Mouse (Mus musculus): ENCODE measurements around the gene Arhgef39. TPM values are rescaled to one million over a fixed set of nuclear protein-coding genes. Genes with fewer than 3 reads are reported as not detected.

The Arhgef39 gene
- polyA plus RNA-seq, 1 experiment: 39.2 TPM

- Histone ChIP-seq H3K27ac (ENCODE audit: insufficient read depth, low read depth, low read length) (no peak overlapping the region), H3K4me1 (ENCODE audit: control insufficient read depth, insufficient read depth, low read length) (peaks cover 18% of the 10 kb centered on the region), H3K4me3 (ENCODE audit: insufficient read depth, low read length) (no peak overlapping the region)
- TF ChIP-seq POLR2A (IDR thresholded peaks at IDR 0.05; ENCODE audit: borderline replicate concordance, low read depth, low read length): no peak
- no peak for TF ChIP-seq CTCF (IDR thresholded peaks at IDR 0.05; ENCODE audit: low read depth, low read length)
Measured at GRCm38 (mm10) chr4:43482591-43482990, 16.9 kb downstream of the Arhgef39 start.

- no peak for TF ChIP-seq CTCF (IDR thresholded peaks at IDR 0.05; ENCODE audit: low read depth, low read length)
- no peak for TF ChIP-seq POLR2A (IDR thresholded peaks at IDR 0.05; ENCODE audit: borderline replicate concordance, low read depth, low read length)
- Histone ChIP-seq H3K4me3 (ENCODE audit: insufficient read depth, low read length) (no peak overlapping the region), H3K4me1 (ENCODE audit: control insufficient read depth, insufficient read depth, low read length) (peaks cover 20% of the 10 kb centered on the region), H3K27ac (ENCODE audit: insufficient read depth, low read depth, low read length) (no peak overlapping the region)
Measured at GRCm38 (mm10) chr4:43481894-43482456, 17.5 kb downstream of the Arhgef39 start.

GRCm38 (mm10) chr4:43480985-43481384 lies 18.5 kb downstream of the Arhgef39 start:
- no peak overlapping the region for H3K27ac ChIP-seq (ENCODE audit: insufficient read depth, low read depth, low read length)
- no peak overlapping the region for H3K4me3 ChIP-seq (ENCODE audit: insufficient read depth, low read length)
- no peak for TF ChIP-seq POLR2A (IDR thresholded peaks at IDR 0.05; ENCODE audit: borderline replicate concordance, low read depth, low read length)
- TF ChIP-seq CTCF (IDR thresholded peaks at IDR 0.05; ENCODE audit: low read depth, low read length): no peak
- peaks cover 28% of the 10 kb centered on the region for H3K4me1 ChIP-seq (ENCODE audit: control insufficient read depth, insufficient read depth, low read length)

GRCm38 (mm10) chr4:43478906-43479832 lies 20.3 kb downstream of the Arhgef39 start:
- TF ChIP-seq CTCF (IDR thresholded peaks at IDR 0.05; ENCODE audit: low read depth, low read length) (peak; percentile 67), POLR2A (IDR thresholded peaks at IDR 0.05; ENCODE audit: borderline replicate concordance, low read depth, low read length) (no peak)
- Histone ChIP-seq H3K4me3 (ENCODE audit: insufficient read depth, low read length) (no peak overlapping the region), H3K27ac (ENCODE audit: insufficient read depth, low read depth, low read length) (peak overlapping the region; percentile 69), H3K4me1 (ENCODE audit: control insufficient read depth, insufficient read depth, low read length) (peaks cover 43% of the 10 kb centered on the region)

DNA sequence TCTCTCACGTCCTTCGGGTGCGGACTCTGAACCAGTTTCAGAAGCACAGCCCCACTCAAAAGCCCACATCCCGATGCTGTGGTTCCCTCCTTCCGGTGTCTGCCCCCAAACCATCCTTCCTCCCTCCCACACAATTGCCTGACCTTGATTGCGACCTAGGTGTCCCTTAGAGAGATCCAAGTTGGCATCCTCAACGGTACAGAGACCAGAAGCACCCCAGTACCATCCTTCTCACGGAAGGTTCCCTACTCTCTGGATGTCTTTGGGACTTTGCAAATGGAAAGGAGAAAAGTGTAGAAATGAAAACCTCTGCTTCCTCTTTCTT lies 21.0 kb downstream of the Arhgef39 start:
- TF ChIP-seq CTCF (IDR thresholded peaks at IDR 0.05; ENCODE audit: low read depth, low read length): no peak; the same call in 1 of the 2 replicates
- TF ChIP-seq POLR2A (IDR thresholded peaks at IDR 0.05; ENCODE audit: borderline replicate concordance, low read depth, low read length): no peak
- Histone ChIP-seq H3K27ac (ENCODE audit: insufficient read depth, low read depth, low read length) (peak overlapping the region; percentile 69), H3K4me1 (ENCODE audit: control insufficient read depth, insufficient read depth, low read length) (peaks cover 47% of the 10 kb centered on the region), H3K4me3 (ENCODE audit: insufficient read depth, low read length) (peak overlapping the region; percentile 53)

DNA sequence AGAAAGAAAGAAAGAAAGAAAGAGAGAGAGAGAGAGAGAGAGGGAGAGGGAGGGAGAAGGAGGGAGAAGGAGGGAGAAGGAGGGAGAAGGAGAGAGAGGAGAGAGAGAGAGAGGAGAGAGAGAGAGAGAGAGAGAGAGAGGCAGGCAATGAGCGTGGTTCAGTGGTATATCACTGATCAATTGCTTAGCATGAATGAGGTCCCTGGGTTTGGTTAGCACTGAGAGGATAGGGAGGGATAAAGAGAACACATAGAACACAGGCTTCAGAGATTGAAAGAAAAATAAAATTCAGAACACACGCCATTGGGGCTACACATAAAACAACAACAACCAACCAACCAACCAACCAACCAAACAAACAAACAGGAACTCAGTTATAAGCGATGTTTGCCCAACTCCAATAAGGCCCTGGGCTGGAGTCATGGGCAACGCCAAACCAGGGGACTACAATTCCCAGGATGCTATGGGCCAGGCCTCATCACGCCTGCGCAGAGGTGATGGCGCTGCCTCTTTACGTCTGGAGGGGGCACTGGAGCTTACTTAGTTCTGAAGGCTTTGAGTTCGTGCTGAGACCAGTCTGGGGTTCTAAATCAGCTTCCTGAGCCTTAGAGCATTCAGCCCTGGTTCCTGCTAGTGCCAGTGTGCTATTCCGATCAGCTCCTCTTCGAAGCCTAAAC lies 21.5 kb downstream of the Arhgef39 start:
- TF ChIP-seq POLR2A (IDR thresholded peaks at IDR 0.05; ENCODE audit: borderline replicate concordance, low read depth, low read length) (no peak), CTCF (IDR thresholded peaks at IDR 0.05; ENCODE audit: low read depth, low read length) (0 out of 2 replicates have a peak, but pooled peaks have one; percentile 13)
- peak overlapping the region; percentile 53 for H3K4me3 ChIP-seq (ENCODE audit: insufficient read depth, low read length)
- H3K4me1 ChIP-seq (ENCODE audit: control insufficient read depth, insufficient read depth, low read length): peaks cover 52% of the 10 kb centered on the region
- peak overlapping the region; percentile 69 for H3K27ac ChIP-seq (ENCODE audit: insufficient read depth, low read depth, low read length)

DNA sequence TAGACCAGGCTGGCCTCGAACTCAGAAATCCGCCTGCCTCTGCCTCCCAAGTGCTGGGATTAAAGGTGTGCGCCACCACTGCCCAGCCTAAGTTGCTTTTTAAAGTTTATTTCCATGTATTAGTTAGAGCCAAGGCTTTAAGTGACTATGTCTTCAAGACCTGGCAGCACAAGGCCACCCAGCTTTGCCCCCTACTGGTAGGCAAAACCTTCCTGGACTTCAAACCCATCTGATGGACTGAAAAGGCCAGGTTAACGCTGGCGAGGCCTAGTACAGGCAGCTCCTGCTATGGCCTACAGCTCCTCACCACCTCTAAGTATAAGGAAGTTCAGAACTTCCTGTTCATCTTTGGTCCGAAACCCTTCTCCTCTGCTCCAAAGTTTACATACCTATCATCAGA lies 22.9 kb downstream of the Arhgef39 start:
- Histone ChIP-seq H3K27ac (ENCODE audit: insufficient read depth, low read depth, low read length) (peak overlapping the region; percentile 37), H3K4me3 (ENCODE audit: insufficient read depth, low read length) (no peak overlapping the region), H3K4me1 (ENCODE audit: control insufficient read depth, insufficient read depth, low read length) (peaks cover 51% of the 10 kb centered on the region)
- TF ChIP-seq CTCF (IDR thresholded peaks at IDR 0.05; ENCODE audit: low read depth, low read length): no peak
- no peak for TF ChIP-seq POLR2A (IDR thresholded peaks at IDR 0.05; ENCODE audit: borderline replicate concordance, low read depth, low read length)

- TF ChIP-seq CTCF (IDR thresholded peaks at IDR 0.05; ENCODE audit: low read depth, low read length) (no peak), POLR2A (IDR thresholded peaks at IDR 0.05; ENCODE audit: borderline replicate concordance, low read depth, low read length) (no peak)
- peaks cover 55% of the 10 kb centered on the region for H3K4me1 ChIP-seq (ENCODE audit: control insufficient read depth, insufficient read depth, low read length)
- no peak overlapping the region for H3K4me3 ChIP-seq (ENCODE audit: insufficient read depth, low read length)
- H3K27ac ChIP-seq (ENCODE audit: insufficient read depth, low read depth, low read length): peak overlapping the region; percentile 83
Measured at GRCm38 (mm10) chr4:43473636-43474035, 25.9 kb downstream of the Arhgef39 start.

DNA sequence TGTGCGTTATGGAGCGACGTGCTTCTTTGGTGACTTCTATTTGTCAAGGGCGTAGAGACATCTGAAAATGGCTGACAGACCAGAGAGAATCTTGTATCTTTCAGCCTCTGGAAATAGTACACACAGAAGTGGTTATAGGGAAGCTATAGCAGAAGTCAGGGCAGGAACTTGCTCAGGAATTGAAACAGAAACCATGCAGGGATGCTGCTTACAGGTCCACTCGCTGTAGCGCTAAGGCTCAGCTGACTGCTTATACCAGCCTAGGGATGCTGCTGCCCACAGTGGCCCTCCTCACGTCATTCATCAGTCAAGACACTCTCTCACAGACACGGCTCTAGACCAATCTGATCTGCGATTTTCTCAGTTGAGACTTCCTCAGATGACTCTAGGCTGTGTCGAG lies 29.2 kb downstream of the Arhgef39 start:
- no peak overlapping the region for H3K4me3 ChIP-seq (ENCODE audit: insufficient read depth, low read length)
- peaks cover 58% of the 10 kb centered on the region for H3K4me1 ChIP-seq (ENCODE audit: control insufficient read depth, insufficient read depth, low read length)
- H3K27ac ChIP-seq (ENCODE audit: insufficient read depth, low read depth, low read length): peak overlapping the region; percentile 25; the same call in 1 of the 2 replicates
- TF ChIP-seq CTCF (IDR thresholded peaks at IDR 0.05; ENCODE audit: low read depth, low read length) (no peak), POLR2A (IDR thresholded peaks at IDR 0.05; ENCODE audit: borderline replicate concordance, low read depth, low read length) (no peak)

All from bone marrow macrophage, adult 2 months (primary cell).